Mouse (Mus musculus): ENCODE data around the gene Lrig2. TPM values are rescaled to one million over a fixed set of nuclear protein-coding genes. Genes with fewer than 3 reads are reported as not detected.
A peak's percentile ranks its signal among the peaks of the same experiment; 100 is the strongest.

Lrig2 gene
- total RNA-seq, 2 experiments from 2014 or later = 6.5 to 15.6 TPM

DNA sequence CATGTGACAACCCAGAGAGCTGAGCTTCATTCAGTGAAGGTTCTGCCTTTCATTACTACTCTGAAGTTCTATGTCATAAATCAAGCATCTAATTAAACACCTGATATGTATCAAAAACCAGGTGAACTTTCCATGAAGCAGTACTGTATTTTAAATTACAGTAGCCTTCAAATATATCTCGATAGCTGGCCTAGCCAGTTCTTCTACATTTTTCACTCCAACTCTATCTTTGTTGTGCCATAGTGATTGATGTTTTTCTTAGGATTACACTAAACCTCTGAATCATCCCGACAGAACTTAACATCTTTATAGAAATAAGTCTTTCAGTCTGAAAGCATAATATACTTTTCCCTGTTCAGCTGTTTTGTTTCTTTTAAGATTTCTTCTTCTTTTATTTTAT, 2.8 kb upstream of the Lrig2 start:
- ATAC-seq (replicated peaks; ENCODE audit: low FRiP score, low TSS enrichment, poor library complexity, severe bottlenecking) = no peak

GRCm38 (mm10) chr3:104512424-104512748, 668 bp upstream of the Lrig2 start:
- ATAC-seq (replicated peaks; ENCODE audit: low FRiP score, low TSS enrichment, poor library complexity, severe bottlenecking) = no peak

- ATAC-seq (replicated peaks; ENCODE audit: low FRiP score, low TSS enrichment, poor library complexity, severe bottlenecking) = no peak; the same call in none of the 2 replicates
Measured at GRCm38 (mm10) chr3:104510771-104511429, 818 bp downstream of the Lrig2 start.

DNA sequence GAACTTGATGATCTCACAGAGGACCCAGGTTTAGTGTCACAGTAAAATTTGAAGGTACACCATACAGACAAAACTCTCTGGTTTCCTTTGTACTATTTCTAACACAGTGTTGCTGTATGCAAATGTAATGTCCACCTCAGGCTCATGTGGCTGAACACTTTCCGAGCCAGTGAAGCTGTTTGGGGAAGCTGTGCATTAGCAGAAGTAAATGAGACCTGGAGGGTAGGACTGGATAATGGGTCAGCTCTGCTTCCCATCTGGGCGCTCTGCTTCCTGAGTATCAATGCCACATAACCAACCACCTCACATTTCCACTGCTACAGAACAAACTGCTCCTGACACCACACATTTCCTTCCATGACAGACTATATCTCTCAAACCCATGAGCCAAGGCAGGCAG, 10.1 kb downstream of the Lrig2 start:
- no peak for ATAC-seq (replicated peaks; ENCODE audit: low FRiP score, low TSS enrichment, poor library complexity, severe bottlenecking)

DNA sequence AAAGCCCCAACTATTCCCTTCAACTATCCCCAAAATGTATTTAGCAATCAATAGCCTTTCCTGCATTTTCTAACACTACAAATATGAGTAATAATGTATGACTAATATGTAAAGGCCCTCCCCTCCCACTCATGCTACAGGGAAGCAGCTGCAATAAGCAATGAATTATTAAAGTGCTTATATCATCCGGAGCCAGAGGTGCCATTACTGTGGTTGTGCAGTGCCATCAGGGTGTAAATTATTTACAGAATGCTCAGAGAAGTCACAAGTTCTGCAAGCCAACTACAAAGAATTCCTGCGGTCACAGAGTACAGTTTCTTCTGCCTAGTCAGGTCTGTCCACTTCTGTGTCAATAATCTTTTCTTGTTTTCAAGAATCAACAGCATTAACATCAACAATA, 10.8 kb downstream of the Lrig2 start:
- ATAC-seq (replicated peaks; ENCODE audit: low FRiP score, low TSS enrichment, poor library complexity, severe bottlenecking) = no peak

GRCm38 (mm10) chr3:104496176-104496575, 15.5 kb downstream of the Lrig2 start:
- no peak for ATAC-seq (replicated peaks; ENCODE audit: low FRiP score, low TSS enrichment, poor library complexity, severe bottlenecking)

GRCm38 (mm10) chr3:104480946-104481719, 30.6 kb downstream of the Lrig2 start:
- no peak for ATAC-seq (replicated peaks; ENCODE audit: low FRiP score, low TSS enrichment, poor library complexity, severe bottlenecking)

DNA sequence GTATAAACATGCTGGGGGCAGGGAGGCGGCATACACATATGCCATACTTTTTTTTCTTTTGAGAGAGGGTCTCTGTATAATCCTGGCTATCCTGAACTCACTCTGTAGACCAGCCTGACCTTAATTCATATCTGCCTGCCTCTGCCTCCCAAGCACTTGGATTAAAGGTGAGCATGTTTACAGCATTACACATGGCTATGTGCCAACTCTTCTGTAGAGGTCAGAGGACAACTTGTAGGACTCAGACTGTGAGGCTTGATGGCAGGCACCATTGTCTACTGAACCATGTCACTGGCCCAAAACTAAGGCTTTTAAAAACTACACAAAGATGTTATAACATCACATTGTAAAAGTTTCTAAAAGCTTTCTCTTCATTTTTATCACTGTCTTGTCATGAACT, 33.7 kb downstream of the Lrig2 start:
- ATAC-seq (replicated peaks; ENCODE audit: low FRiP score, low TSS enrichment, poor library complexity, severe bottlenecking) = no peak

DNA sequence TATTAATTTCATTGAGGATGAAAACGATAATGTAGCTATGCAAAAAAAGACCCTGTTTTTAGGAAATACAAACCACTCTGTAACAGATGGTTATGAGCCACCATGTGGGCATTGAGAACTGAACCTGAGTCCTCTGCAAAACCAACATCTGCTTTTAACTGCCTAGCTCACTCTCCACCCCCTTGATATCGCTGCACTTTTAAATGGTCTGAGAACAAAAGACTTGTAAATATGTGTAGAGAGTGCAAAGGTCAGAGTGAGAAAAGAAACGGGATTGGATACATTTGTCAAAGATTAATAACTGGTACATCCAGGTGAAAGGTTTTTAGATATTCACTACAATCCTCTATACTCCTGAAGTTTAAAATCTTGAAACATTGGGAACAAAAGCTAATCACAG, 42.3 kb downstream of the Lrig2 start:
- no peak for ATAC-seq (replicated peaks; ENCODE audit: low FRiP score, low TSS enrichment, poor library complexity, severe bottlenecking)

DNA sequence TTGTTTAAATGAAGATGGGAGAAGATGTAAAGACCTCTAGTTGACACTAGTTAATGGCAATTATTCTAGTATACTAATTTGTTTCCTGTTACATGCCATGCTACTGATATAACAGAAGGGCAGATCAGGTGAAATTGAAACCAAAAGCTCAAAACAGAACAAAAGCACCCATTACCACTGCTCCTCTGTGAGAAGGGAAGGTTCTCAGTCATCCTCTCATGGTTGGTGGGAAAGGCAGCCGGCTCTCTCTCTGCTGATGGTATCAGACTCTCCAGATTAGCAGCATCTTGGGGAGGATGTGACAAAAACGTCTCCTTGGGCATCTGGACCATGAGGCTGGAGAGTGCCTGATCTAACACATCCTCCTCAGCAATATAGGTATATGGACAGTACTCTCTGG, 50.5 kb downstream of the Lrig2 start:
- ATAC-seq (replicated peaks; ENCODE audit: low FRiP score, low TSS enrichment, poor library complexity, severe bottlenecking) = no peak

- ATAC-seq (replicated peaks; ENCODE audit: low FRiP score, low TSS enrichment, poor library complexity, severe bottlenecking) = no peak
Measured at GRCm38 (mm10) chr3:104458588-104458987, 53.1 kb downstream of the Lrig2 start.

- no peak for ATAC-seq (replicated peaks; ENCODE audit: low FRiP score, low TSS enrichment, poor library complexity, severe bottlenecking)
Measured at GRCm38 (mm10) chr3:104455506-104456275, 56.0 kb downstream of the Lrig2 start.

DNA sequence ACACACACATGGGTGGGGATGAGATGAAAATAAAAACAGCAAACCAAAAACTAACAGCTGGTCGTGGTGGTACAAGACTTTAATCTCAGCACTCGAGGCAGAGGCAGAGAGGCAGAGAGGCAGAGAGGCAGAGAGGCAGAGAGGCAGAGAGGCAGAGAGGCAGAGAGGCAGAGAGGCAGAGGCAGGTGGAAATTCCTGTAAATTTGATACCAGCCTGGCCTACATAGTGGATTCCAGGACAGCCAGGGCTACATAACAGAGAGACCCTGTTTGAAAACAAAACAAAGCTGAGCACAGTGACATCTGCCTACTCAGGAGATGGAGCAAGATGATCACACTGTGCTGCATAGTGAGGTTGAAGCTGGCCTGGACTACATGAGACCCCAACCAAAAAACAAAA, 64.5 kb downstream of the Lrig2 start:
- no peak for ATAC-seq (replicated peaks; ENCODE audit: low FRiP score, low TSS enrichment, poor library complexity, severe bottlenecking)

DNA sequence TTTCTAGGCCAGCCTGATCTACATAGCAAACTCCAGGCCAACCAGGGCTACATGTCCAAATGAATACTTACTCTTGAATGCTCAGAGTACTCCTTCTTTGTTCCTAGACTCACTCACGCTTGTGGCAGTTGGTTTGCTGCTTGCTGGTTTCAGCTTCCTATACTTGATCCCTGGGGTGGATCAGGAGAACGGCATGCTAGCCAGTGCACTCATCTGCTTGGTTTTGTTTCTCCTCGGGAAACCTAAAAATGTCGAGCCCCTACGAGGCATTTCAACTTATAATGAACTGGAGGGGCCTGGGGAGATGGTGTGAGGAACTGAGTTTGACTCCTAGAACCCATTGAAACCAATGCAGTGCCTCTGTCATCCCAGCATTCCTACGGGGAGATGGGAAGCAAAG, 65.0 kb downstream of the Lrig2 start:
- ATAC-seq (replicated peaks; ENCODE audit: low FRiP score, low TSS enrichment, poor library complexity, severe bottlenecking) = no peak

GRCm38 (mm10) chr3:104445576-104445975, 66.1 kb downstream of the Lrig2 start:
- ATAC-seq (replicated peaks; ENCODE audit: low FRiP score, low TSS enrichment, poor library complexity, severe bottlenecking) = no peak

GRCm38 (mm10) chr3:104444946-104445460, 66.7 kb downstream of the Lrig2 start:
- ATAC-seq (replicated peaks; ENCODE audit: low FRiP score, low TSS enrichment, poor library complexity, severe bottlenecking) = no peak

DNA sequence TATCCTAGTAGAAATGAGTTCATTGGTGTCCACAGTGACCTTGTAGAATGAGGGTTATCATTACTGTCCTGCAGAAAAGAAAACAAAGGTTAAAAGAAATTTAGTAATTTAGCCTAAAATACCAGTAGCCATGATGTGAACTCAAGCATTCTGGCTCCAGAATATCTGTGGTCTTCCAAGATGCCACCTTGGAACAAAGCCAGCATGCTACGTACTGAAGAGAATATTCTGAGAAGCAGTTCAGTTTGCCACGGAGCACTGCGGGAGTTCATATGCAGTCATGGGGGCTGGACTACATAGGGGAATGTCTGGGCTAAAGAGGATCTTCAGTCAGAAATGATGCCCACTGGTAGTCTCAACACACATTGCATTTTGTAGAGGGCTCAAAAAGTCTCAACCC, 67.6 kb downstream of the Lrig2 start:
- ATAC-seq (replicated peaks; ENCODE audit: low FRiP score, low TSS enrichment, poor library complexity, severe bottlenecking) = no peak

DNA sequence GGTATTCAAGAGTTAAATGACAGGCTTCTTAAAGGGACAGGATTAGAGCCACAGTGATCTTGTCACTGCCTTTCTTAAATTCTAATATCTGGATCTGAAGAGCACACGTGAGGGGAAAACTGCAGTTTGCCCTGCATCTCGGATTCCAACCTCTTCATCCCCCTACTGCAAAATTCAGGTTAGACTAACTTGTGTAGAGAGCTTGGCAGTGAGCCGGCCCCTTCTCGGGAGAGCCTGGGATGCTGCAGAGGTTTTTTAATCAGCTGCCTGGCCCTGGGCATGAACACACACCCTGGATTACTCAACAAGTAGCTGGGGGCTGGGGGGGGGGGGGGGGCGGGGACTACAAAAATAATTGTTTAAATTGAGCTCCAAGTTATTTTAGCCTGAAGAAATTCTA, 69.4 kb downstream of the Lrig2 start:
- ATAC-seq (replicated peaks; ENCODE audit: low FRiP score, low TSS enrichment, poor library complexity, severe bottlenecking) = no peak

DNA sequence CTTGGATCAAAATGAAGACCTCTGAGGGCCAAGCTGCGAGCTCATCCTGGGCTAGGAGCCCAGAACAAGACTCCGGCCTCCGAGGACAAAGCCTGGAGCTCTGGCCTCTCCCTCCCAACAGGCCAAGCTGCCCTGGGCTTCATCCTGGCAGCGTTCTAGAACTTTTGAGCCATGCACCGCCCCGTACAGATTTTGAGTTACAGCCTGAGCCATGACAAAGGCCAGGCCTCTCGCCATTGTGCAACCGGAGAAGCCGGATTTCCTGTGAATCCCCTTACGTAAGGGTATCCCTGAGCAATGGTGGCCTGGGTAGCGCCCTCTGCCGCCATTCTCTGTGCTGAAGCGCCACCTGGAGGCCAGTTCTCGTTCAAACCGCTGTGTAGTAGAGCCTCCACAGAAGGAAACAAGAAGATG, 69.8 kb downstream of the Lrig2 start:
- peak; percentile 91 for ATAC-seq (replicated peaks; ENCODE audit: low FRiP score, low TSS enrichment, poor library complexity, severe bottlenecking)

DNA sequence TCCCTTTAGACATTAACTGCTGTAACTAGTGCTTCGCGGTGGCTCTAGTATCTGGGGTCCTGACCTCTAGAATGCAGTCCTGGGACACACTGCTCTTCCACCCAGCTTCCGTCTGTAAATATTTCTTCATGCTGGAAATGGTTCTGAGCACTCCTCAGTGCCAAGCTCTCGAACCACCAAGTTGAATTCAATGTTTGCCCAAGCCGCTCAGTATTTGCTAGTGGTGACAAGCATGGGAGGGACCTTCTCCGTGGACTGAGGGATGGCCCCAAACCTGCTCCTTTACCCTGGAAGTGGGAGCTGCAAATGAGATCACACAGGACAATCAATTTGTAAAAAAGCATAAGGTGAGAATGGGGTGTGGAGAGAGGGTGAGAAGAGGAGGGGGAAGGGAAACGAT, 70.3 kb downstream of the Lrig2 start:
- ATAC-seq (replicated peaks; ENCODE audit: low FRiP score, low TSS enrichment, poor library complexity, severe bottlenecking) = no peak
